Mouse (Mus musculus) C3H10T1/2 (cell line): ENCODE measurements around the gene Tmem39b. TPM values are rescaled to one million over a fixed set of nuclear protein-coding genes. Genes with fewer than 3 reads are reported as not detected.

Source experiments
- polyA plus RNA-seq, 2 experiments: library from polyadenylated mRNA; unstranded; fragments of >200 nt; fragmentation: generic; extraction: Trizol; gene quantifications; one replicate each; pipeline ENCODE4 v1.2.1; 2012; ENCODE audit warnings: missing spikeins in 2 of 2

Tmem39b gene
- 10 to 100 TPM; 12.8 to 14.4 TPM for polyA plus RNA-seq

GRCm38 (mm10) chr4:129696158-129696985 is at the start of gene Tmem39b:
TSS of gene Tmem39b (minus strand) at chr4:129696838.

GRCm38 (mm10) chr4:129742232-129743009 is 45.8 kb upstream of the Tmem39b start, which contains the start of gene Khdrbs1:
TSS of gene Khdrbs1 (minus strand) at chr4:129742303.

GRCm38 (mm10) chr4:129672083-129672877 is 24.4 kb downstream of the Tmem39b start, which contains the start of gene Kpna6:
TSS of gene Kpna6 (minus strand) at chr4:129672767.

GRCm38 (mm10) chr4:129640638-129641467 is 55.8 kb downstream of the Tmem39b start, which contains the start of gene Txlna:
TSS of gene Txlna (minus strand) at chr4:129641065.

Other genes starting within 250 kb of the Tmem39b start
- 10 to 100 TPM in 1 of 2 experiments, 1 to 10 TPM in 1; 2.2 to 20.7 TPM for gene Bsdc1, start 235.3 kb downstream of the Tmem39b start, polyA plus RNA-seq
- not detected for gene Tssk3, start 205.8 kb downstream of the Tmem39b start, polyA plus RNA-seq
- gene Fam229a, start 205.6 kb downstream of the Tmem39b start, polyA plus RNA-seq = under 1 TPM in 1 of 2 experiments, not detected in 1; 0.09 TPM
- 100 to 1,000 TPM in 1 of 2 experiments, 10 to 100 TPM in 1; 57.5 to 148 TPM for gene Marcksl1, start 183.3 kb downstream of the Tmem39b start, polyA plus RNA-seq
- gene Hdac1, start 154.1 kb downstream of the Tmem39b start, polyA plus RNA-seq = 10 to 100 TPM; 10.4 to 97.9 TPM
- gene Lck, start 123.2 kb downstream of the Tmem39b start, polyA plus RNA-seq = under 1 TPM; 0.12 to 0.33 TPM
- gene Fam167b, start 118.3 kb downstream of the Tmem39b start, polyA plus RNA-seq = under 1 TPM in 1 of 2 experiments, not detected in 1; 0.12 TPM
- gene Eif3i, start 96.2 kb downstream of the Tmem39b start, polyA plus RNA-seq = 100 to 1,000 TPM; 267 to 601 TPM
- gene Tmem234, start 96.2 kb downstream of the Tmem39b start, polyA plus RNA-seq = 100 to 1,000 TPM; 192 to 203 TPM
- under 1 TPM; 0.27 to 0.48 TPM for gene Dcdc2b, start 82.6 kb downstream of the Tmem39b start, polyA plus RNA-seq
- 10 to 100 TPM in 1 of 2 experiments, 1 to 10 TPM in 1; 6.8 to 27.3 TPM for gene Iqcc, start 77.7 kb downstream of the Tmem39b start, polyA plus RNA-seq
- gene Ccdc28b, start 72.9 kb downstream of the Tmem39b start, polyA plus RNA-seq = 10 to 100 TPM in 1 of 2 experiments, 1 to 10 TPM in 1; 8.4 to 46.3 TPM
- gene Txlna, start 55.8 kb downstream of the Tmem39b start, polyA plus RNA-seq = 10 to 100 TPM in 1 of 2 experiments, 1 to 10 TPM in 1; 9.4 to 25.1 TPM
- 10 to 100 TPM in 1 of 2 experiments, 1 to 10 TPM in 1; 5.5 to 16.3 TPM for gene Kpna6, start 24.1 kb downstream of the Tmem39b start, polyA plus RNA-seq
- gene Khdrbs1, start 45.5 kb upstream of the Tmem39b start, polyA plus RNA-seq = 10 to 100 TPM; 10.8 to 54.5 TPM
- 10 to 100 TPM; 11.6 to 54.7 TPM for gene Ptp4a2, start 114.4 kb upstream of the Tmem39b start, polyA plus RNA-seq
- gene Spocd1, start 232.4 kb upstream of the Tmem39b start, polyA plus RNA-seq = under 1 TPM; 0.01 to 0.08 TPM